Mouse (Mus musculus): ENCODE measurements around the gene Ank.
"Not testable (repeated sequence)": the region's sequence is repeated elsewhere in the genome, so short reads cannot be mapped to it uniquely, and the experiment has no call there.

DNA sequence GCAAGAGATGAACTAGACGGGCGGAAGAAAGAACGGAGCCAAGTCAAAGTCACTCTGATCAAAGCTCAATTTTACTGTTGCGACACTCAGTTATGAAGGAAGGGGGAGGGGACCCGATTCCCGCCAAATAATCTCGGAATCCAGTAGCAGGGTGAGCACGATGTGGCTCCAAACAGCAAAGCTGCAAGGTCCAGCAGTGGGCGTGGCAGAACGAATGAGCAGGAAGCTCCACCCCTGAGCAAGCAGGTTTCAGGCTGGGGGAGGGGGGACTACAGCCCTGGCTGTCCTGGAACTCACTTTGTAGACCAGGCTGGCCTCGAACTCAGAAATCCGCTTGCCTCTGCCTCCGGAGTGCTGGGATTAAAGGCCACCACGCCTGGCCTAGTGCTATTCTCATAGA is 6.7 kb upstream of the Ank start:
- not testable (repeated sequence) for TF ChIP-seq POLR2A (IDR thresholded peaks at IDR 0.05; ENCODE audit: borderline replicate concordance, control insufficient read depth, low read depth, low read length); CTCF (IDR thresholded peaks at IDR 0.05; ENCODE audit: control insufficient read depth, insufficient read depth, low read length)
